8 mouse cellular contexts compared by ENCODE assay signal in the genomic region with DNA sequence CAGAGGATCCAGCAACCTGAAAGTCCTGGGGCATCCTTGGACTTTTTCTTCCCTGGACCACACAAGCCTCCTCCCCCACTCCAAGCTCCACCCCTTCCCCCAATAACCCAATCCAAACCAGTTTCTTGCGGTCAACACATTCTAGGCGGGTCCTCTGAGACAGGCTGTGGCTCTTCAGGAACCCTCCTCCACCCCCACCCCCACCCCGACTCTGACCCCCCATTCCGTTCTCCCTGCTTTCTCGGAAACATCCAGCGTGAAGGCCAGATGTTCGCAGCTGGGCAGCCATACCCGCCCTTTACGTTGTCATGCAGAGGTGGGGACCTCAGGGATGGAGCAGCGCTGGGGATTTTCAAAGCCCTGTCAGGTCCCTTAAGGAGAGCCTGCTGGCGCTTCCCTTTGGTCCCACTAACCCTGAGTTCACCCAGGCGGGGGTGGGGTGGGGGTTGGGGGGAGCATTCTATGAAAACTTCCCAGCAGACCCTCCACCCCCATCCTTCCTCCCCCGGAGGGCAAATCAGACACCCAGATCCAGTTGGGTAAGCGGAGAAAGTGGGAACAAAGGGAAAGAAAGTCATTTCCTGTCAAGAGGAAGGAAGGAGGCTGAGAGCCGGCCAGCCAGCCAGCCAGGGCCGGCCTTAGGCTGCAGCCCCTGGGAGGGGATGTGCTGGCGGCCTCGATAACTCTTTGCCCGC. TPM values are rescaled to one million over a fixed set of nuclear protein-coding genes. Genes with fewer than 3 reads are reported as not detected.
DNase-seq lines count a peak whose midpoint lies in the region; ATAC-seq and TF ChIP-seq lines count a peak whose summit lies in the region.

No protein-coding gene starts in this region.

- DNase-seq in embryo, embryonic 11 days: peak; percentile 72
- DNase-seq in heart, adult 8-10 months (ENCODE audit: low spot score): peak; percentile 60
- peak; percentile 90 for DNase-seq in kidney, postnatal 0 days (ENCODE audit: low spot score)
- peak; percentile 53 for DNase-seq in midbrain, embryonic 10.5 days (ENCODE audit: low spot score)
- no peak for DNase-seq in thymus, postnatal 36 days
- no peak for DNase-seq in ovary, postnatal 36 days (ENCODE audit: low spot score)
- DNase-seq in cerebellum, postnatal 25 days: no peak

- peak overlapping the region; percentile 63 for H3K4me3 ChIP-seq in kidney, postnatal 0 days (replicated peaks; ENCODE audit: low read depth, low read length)
- peak overlapping the region; percentile 67 for H3K4me3 ChIP-seq in midbrain, embryonic 10.5 days

- H3K9me3 ChIP-seq in kidney, postnatal 0 days (replicated peaks; ENCODE audit: low read length): no peaks in the 10 kb centered on the region
- no peaks in the 10 kb centered on the region for H3K9me3 ChIP-seq in midbrain, embryonic 10.5 days (replicated peaks)

- peaks cover 13% of the 10 kb centered on the region; the same call in 1 of the 2 replicates for H3K4me1 ChIP-seq in kidney, postnatal 0 days (replicated peaks; ENCODE audit: insufficient read depth, low read length)
- peaks cover 41% of the 10 kb centered on the region for H3K4me1 ChIP-seq in midbrain, embryonic 10.5 days

- 3% methylated on average over 19 of the region's 19 CpGs for WGBS in kidney, postnatal 0 days
- WGBS in midbrain, embryonic 10.5 days: 1% methylated on average over 19 of the region's 19 CpGs

- peak overlapping the region; percentile 78 for H3K9ac ChIP-seq in kidney, postnatal 0 days (ENCODE audit: low read depth, low read length)

- peak overlapping the region; percentile 94 for H3K27ac ChIP-seq in kidney, postnatal 0 days
- H3K27ac ChIP-seq in midbrain, embryonic 10.5 days (replicated peaks): peak overlapping the region; percentile 83

- ATAC-seq in kidney, postnatal 0 days (replicated peaks; ENCODE audit: low FRiP score, low read depth): peak; percentile 77
- no peak for ATAC-seq in activated CD4-positive, CD25-positive, alpha-beta regulatory T cell, adult 4 months

- no peak for TF ChIP-seq CTCF in kidney, postnatal 0 days (IDR thresholded peaks at IDR 0.05; ENCODE audit: low read depth)

- peak overlapping the region; percentile 97 for H3K4me2 ChIP-seq in kidney, postnatal 0 days (ENCODE audit: low read length)

- peaks cover 14% of the 10 kb centered on the region for H3K36me3 ChIP-seq in kidney, postnatal 0 days (ENCODE audit: insufficient read depth, low read length)
- no peaks in the 10 kb centered on the region for H3K36me3 ChIP-seq in midbrain, embryonic 10.5 days

- no peaks in the 10 kb centered on the region for H3K27me3 ChIP-seq in kidney, postnatal 0 days (ENCODE audit: insufficient read depth, low read length)
- H3K27me3 ChIP-seq in midbrain, embryonic 10.5 days (ENCODE audit: low read depth, poor library complexity, severe bottlenecking): peaks cover 48% of the 10 kb centered on the region

RNA-seq across cellular contexts. Expression of a gene that starts 7.5 kb away (rescaled TPM):
- 100 to 1,000 TPM; 221 to 281 (median 251) TPM for total RNA-seq in heart, adult 8-10 months (2022)
- polyA plus RNA-seq in kidney, postnatal 0 days (2015; fragmentation: Nextera tagmentation; extraction: Ambion mirVana): 58.1 and 64.6 TPM in 2 replicates
- 24.5 and 27.5 TPM in 2 replicates for polyA plus RNA-seq in midbrain, embryonic 10.5 days (2016; fragmentation: Nextera tagmentation; extraction: Ambion mirVana)
- polyA plus RNA-seq in activated CD4-positive, CD25-positive, alpha-beta regulatory T cell, adult 4 months (2017; shearing (Covaris generic)): under 1 TPM in 1 of 2 experiments, not detected in 1; 0.29 TPM

RNA-seq across cellular contexts. Expression of a gene that starts 20.1 kb away (rescaled TPM):
- total RNA-seq in heart, adult 8-10 months (2022): 10 to 100 TPM; 15.0 to 19.3 (median 16.5) TPM
- polyA plus RNA-seq in kidney, postnatal 0 days (2015; fragmentation: Nextera tagmentation; extraction: Ambion mirVana): 7.7 and 9.5 TPM in 2 replicates
- 0.98 and 1.3 TPM in 2 replicates for polyA plus RNA-seq in midbrain, embryonic 10.5 days (2016; fragmentation: Nextera tagmentation; extraction: Ambion mirVana)
- under 1 TPM in 1 of 2 experiments, not detected in 1; 0.19 TPM for polyA plus RNA-seq in activated CD4-positive, CD25-positive, alpha-beta regulatory T cell, adult 4 months (2017; shearing (Covaris generic))

RNA-seq across cellular contexts. Expression of a gene that starts 25.3 kb away (rescaled TPM):
- 100 to 1,000 TPM; 124 to 157 (median 144) TPM for total RNA-seq in heart, adult 8-10 months (2022)
- 1.9 and 2.3 TPM in 2 replicates for polyA plus RNA-seq in kidney, postnatal 0 days (2015; fragmentation: Nextera tagmentation; extraction: Ambion mirVana)
- polyA plus RNA-seq in midbrain, embryonic 10.5 days (2016; fragmentation: Nextera tagmentation; extraction: Ambion mirVana): 0.05 TPM in 1 of 2 replicates, not detected in the other
- not detected for polyA plus RNA-seq in activated CD4-positive, CD25-positive, alpha-beta regulatory T cell, adult 4 months (2017; shearing (Covaris generic))

RNA-seq across cellular contexts. Expression of a gene that starts 59.9 kb away (rescaled TPM):
- total RNA-seq in heart, adult 8-10 months (2022): 10 to 100 TPM; 29.2 to 32.2 (median 30.1) TPM
- polyA plus RNA-seq in kidney, postnatal 0 days (2015; fragmentation: Nextera tagmentation; extraction: Ambion mirVana): 6.2 and 6.6 TPM in 2 replicates
- 12.3 and 14.8 TPM in 2 replicates for polyA plus RNA-seq in midbrain, embryonic 10.5 days (2016; fragmentation: Nextera tagmentation; extraction: Ambion mirVana)
- 10 to 100 TPM in 1 of 2 experiments, 1 to 10 TPM in 1; 9.3 to 15.9 TPM for polyA plus RNA-seq in activated CD4-positive, CD25-positive, alpha-beta regulatory T cell, adult 4 months (2017; shearing (Covaris generic))

Comparison
In these comparisons a context has a peak if more than half of its experiments do, and no peak if none do; other contexts are left out.
1. DNase-seq: peak in embryo, embryonic 11 days (single experiment), heart, adult 8-10 months (single experiment), kidney, postnatal 0 days (single experiment) and midbrain, embryonic 10.5 days (single experiment); none in thymus, postnatal 36 days (0 of 2), ovary, postnatal 36 days (single experiment) and cerebellum, postnatal 25 days (0 of 2).
2. RNA of a gene that starts 7.5 kb away (polyA plus RNA-seq): 58.1 to 64.6 TPM in kidney, postnatal 0 days and 24.5 to 27.5 TPM in midbrain, embryonic 10.5 days; 0.29 TPM in activated CD4-positive, CD25-positive, alpha-beta regulatory T cell, adult 4 months; every median in the first group is over 10 times any median in the second.